Mouse (Mus musculus) cortical plate, adult 2 months (tissue): ENCODE measurements around the gene Srcin1. TPM values are rescaled to one million over a fixed set of nuclear protein-coding genes. Genes with fewer than 3 reads are reported as not detected.
A peak's percentile ranks its signal among the peaks of the same experiment; 100 is the strongest.

Experiments
- H3K27ac ChIP-seq: fragments of 200-500 bp; 2 replicates; pipeline ENCODE4 v1.5.1; 2012; ENCODE audit warnings: low read length, control low read depth, inconsistent platforms; ENCODE audit not compliant: insufficient read depth
- H3K4me1 ChIP-seq: fragments of 200-500 bp; 2 replicates; pipeline ENCODE4 v1.6.1; 2011; ENCODE audit warnings: low read length; ENCODE audit not compliant: control insufficient read depth, insufficient read depth
- H3K4me3 ChIP-seq: fragments of 200-500 bp; 2 replicates; pipeline ENCODE4 v1.5.1; 2011; ENCODE audit warnings: mild to moderate bottlenecking, low read length, control low read depth; ENCODE audit not compliant: insufficient read depth
- CTCF ChIP-seq: fragments of 200-500 bp; IDR thresholded peaks from 2 replicates; pipeline ENCODE4 v1.5.1; 2011; ENCODE audit warnings: mild to moderate bottlenecking, control low read depth, low read length; ENCODE audit not compliant: insufficient read depth; ENCODE audit errors: extremely low read depth
- POLR2A ChIP-seq: fragments of 200-500 bp; IDR thresholded peaks from 2 replicates; pipeline ENCODE4 v1.6.1; 2011; ENCODE audit warnings: mild to moderate bottlenecking, low read length, control low read depth; ENCODE audit not compliant: insufficient read depth; ENCODE audit errors: extremely low read depth
- polyA plus RNA-seq: library from polyadenylated mRNA; depleted of rRNA; stranded (reverse); fragments of >200 nt; gene quantifications from 2 replicates; pipeline ENCODE4 v1.2.3, GENCODE M21; 2012

Gene Srcin1
- polyA plus RNA-seq, 1 experiment = 141 TPM

GRCm38 (mm10) chr11:97520541-97520940, 55.4 kb downstream of the Srcin1 start:
- no peak overlapping the region for H3K27ac ChIP-seq
- peaks cover 2% of the 10 kb centered on the region; the same call in 1 of the 2 replicates for H3K4me1 ChIP-seq
- H3K4me3 ChIP-seq = no peak overlapping the region
- no peak for TF ChIP-seq POLR2A
- no peak for TF ChIP-seq CTCF

GRCm38 (mm10) chr11:97513066-97513465, 62.9 kb downstream of the Srcin1 start:
- no peak overlapping the region for H3K27ac ChIP-seq
- no peak for TF ChIP-seq CTCF
- TF ChIP-seq POLR2A = no peak
- H3K4me3 ChIP-seq = no peak overlapping the region
- no peaks in the 10 kb centered on the region for H3K4me1 ChIP-seq

GRCm38 (mm10) chr11:97512511-97512910, 63.5 kb downstream of the Srcin1 start:
- TF ChIP-seq CTCF (no peak), POLR2A (no peak)
- Histone ChIP-seq H3K4me3 (no peak overlapping the region), H3K27ac (no peak overlapping the region), H3K4me1 (no peaks in the 10 kb centered on the region)

- TF ChIP-seq POLR2A (no peak), CTCF (no peak)
- Histone ChIP-seq H3K4me1 (no peaks in the 10 kb centered on the region), H3K4me3 (no peak overlapping the region), H3K27ac (no peak overlapping the region)
These were observed 64.2 kb downstream of the Srcin1 start for GRCm38 (mm10) chr11:97511661-97512369.

GRCm38 (mm10) chr11:97510966-97511660, 64.9 kb downstream of the Srcin1 start:
- no peaks in the 10 kb centered on the region for H3K4me1 ChIP-seq
- no peak overlapping the region for H3K27ac ChIP-seq
- no peak overlapping the region for H3K4me3 ChIP-seq
- TF ChIP-seq POLR2A (no peak), CTCF (peak; percentile 67)

GRCm38 (mm10) chr11:97509715-97510485, 66.1 kb downstream of the Srcin1 start:
- H3K27ac ChIP-seq = no peak overlapping the region
- no peak for TF ChIP-seq POLR2A
- no peak for TF ChIP-seq CTCF
- no peak overlapping the region for H3K4me3 ChIP-seq
- H3K4me1 ChIP-seq = no peaks in the 10 kb centered on the region

- Histone ChIP-seq H3K4me1 (no peaks in the 10 kb centered on the region), H3K27ac (no peak overlapping the region), H3K4me3 (no peak overlapping the region)
- TF ChIP-seq CTCF (no peak), POLR2A (no peak)
These were observed 66.9 kb downstream of the Srcin1 start for GRCm38 (mm10) chr11:97509058-97509457.

- Histone ChIP-seq H3K27ac (no peak overlapping the region), H3K4me1 (no peaks in the 10 kb centered on the region), H3K4me3 (no peak overlapping the region)
- TF ChIP-seq CTCF (no peak), POLR2A (0 out of 2 replicates have a peak, but pooled peaks have one; percentile 5)
These were observed 67.8 kb downstream of the Srcin1 start for GRCm38 (mm10) chr11:97508198-97508597.

- Histone ChIP-seq H3K4me1 (peaks cover 1% of the 10 kb centered on the region; the same call in 1 of the 2 replicates), H3K27ac (no peak overlapping the region), H3K4me3 (no peak overlapping the region)
- TF ChIP-seq POLR2A (no peak), CTCF (peak; percentile 18; the same call in 1 of the 2 replicates)
These were observed 69.7 kb downstream of the Srcin1 start for GRCm38 (mm10) chr11:97506331-97506730.

GRCm38 (mm10) chr11:97505784-97506183, 70.2 kb downstream of the Srcin1 start:
- Histone ChIP-seq H3K27ac (no peak overlapping the region), H3K4me3 (no peak overlapping the region), H3K4me1 (peaks cover 1% of the 10 kb centered on the region; the same call in 1 of the 2 replicates)
- TF ChIP-seq POLR2A (no peak), CTCF (no peak)
